Mouse (Mus musculus) cortical plate, adult 2 months (tissue): Measurements from ENCODE around the gene Borcs8.

Experiments used
- CTCF ChIP-seq: fragments of 200-500 bp; IDR thresholded peaks from 2 replicates; pipeline ENCODE4 v1.5.1; 2011; ENCODE audit warnings: mild to moderate bottlenecking, control low read depth, low read length; ENCODE audit not compliant: insufficient read depth; ENCODE audit errors: extremely low read depth
- POLR2A ChIP-seq: fragments of 200-500 bp; IDR thresholded peaks from 2 replicates; pipeline ENCODE4 v1.6.1; 2011; ENCODE audit warnings: mild to moderate bottlenecking, low read length, control low read depth; ENCODE audit not compliant: insufficient read depth; ENCODE audit errors: extremely low read depth

GRCm38 (mm10) chr8:70173320-70173719, 34.0 kb downstream of the Borcs8 start:
- TF ChIP-seq CTCF (no peak), POLR2A (no peak)
